Mouse (Mus musculus) adrenal gland, postnatal 25 days (tissue): ENCODE results near the gene Tm9sf3. TPM values are rescaled to one million over a fixed set of nuclear protein-coding genes. Genes with fewer than 3 reads are reported as not detected.

ENCODE experiments used
- DNase-seq: peaks from one replicate; pipeline ENCODE4 v3.0.0; 2021; ENCODE audit warnings: mixed read lengths
- total RNA-seq: library from RNA; stranded (reverse); gene quantifications from 2 replicates; pipeline ENCODE4 v1.2.3, GENCODE M21; 2021

Gene Tm9sf3
- total RNA-seq, 1 experiment from 2014 or later: 186 TPM

- DNase-seq: peak; percentile 76
Measured at GRCm38 (mm10) chr19:41262712-41263629, 826 bp downstream of the Tm9sf3 start.

GRCm38 (mm10) chr19:41260736-41261135 lies 3.1 kb downstream of the Tm9sf3 start:
- DNase-seq: no peak

- DNase-seq: no peak
Measured at GRCm38 (mm10) chr19:41259256-41259655, 4.5 kb downstream of the Tm9sf3 start.

- peak; percentile 48 for DNase-seq
Measured at GRCm38 (mm10) chr19:41258707-41259106, 5.1 kb downstream of the Tm9sf3 start.

- no peak for DNase-seq
Measured at GRCm38 (mm10) chr19:41254584-41254983, 9.2 kb downstream of the Tm9sf3 start.

- DNase-seq: no peak
Measured at GRCm38 (mm10) chr19:41248968-41249367, 14.8 kb downstream of the Tm9sf3 start.

- DNase-seq: no peak
Measured at GRCm38 (mm10) chr19:41248271-41248670, 15.5 kb downstream of the Tm9sf3 start.

GRCm38 (mm10) chr19:41246271-41246670 lies 17.5 kb downstream of the Tm9sf3 start:
- no peak for DNase-seq

GRCm38 (mm10) chr19:41244581-41244980 lies 19.2 kb downstream of the Tm9sf3 start:
- peak; percentile 39 for DNase-seq

GRCm38 (mm10) chr19:41241997-41242396 lies 21.8 kb downstream of the Tm9sf3 start:
- DNase-seq: no peak

- DNase-seq: no peak
Measured at GRCm38 (mm10) chr19:41233698-41234097, 30.1 kb downstream of the Tm9sf3 start.

GRCm38 (mm10) chr19:41208326-41208725 lies 55.5 kb downstream of the Tm9sf3 start:
- DNase-seq: no peak

- peak; percentile 74 for DNase-seq
Measured at GRCm38 (mm10) chr19:41206811-41207344, 56.9 kb downstream of the Tm9sf3 start, which contains the start of gene Tll2. Tll2 (minus strand) TSS chr19:41206835.

GRCm38 (mm10) chr19:41206041-41206810 lies 57.6 kb downstream of the Tm9sf3 start:
- no peak for DNase-seq

GRCm38 (mm10) chr19:41204159-41205081 lies 59.4 kb downstream of the Tm9sf3 start:
- no peak for DNase-seq

- DNase-seq: no peak
Measured at GRCm38 (mm10) chr19:41197606-41198005, 66.2 kb downstream of the Tm9sf3 start.

- no peak for DNase-seq
Measured at GRCm38 (mm10) chr19:41193379-41193778, 70.4 kb downstream of the Tm9sf3 start.

GRCm38 (mm10) chr19:41192953-41193352 lies 70.8 kb downstream of the Tm9sf3 start:
- DNase-seq: peak; percentile 3

- DNase-seq: no peak
Measured at GRCm38 (mm10) chr19:41191724-41192123, 72.1 kb downstream of the Tm9sf3 start.

- no peak for DNase-seq
Measured at GRCm38 (mm10) chr19:41190876-41191434, 72.8 kb downstream of the Tm9sf3 start.

GRCm38 (mm10) chr19:41177331-41177730 lies 86.5 kb downstream of the Tm9sf3 start:
- DNase-seq: no peak
